Mouse (Mus musculus): ENCODE measurements around the gene Cachd1.

Gene Cachd1

GRCm38 (mm10) chr4:100920413-100920812 lies 143.9 kb downstream of the Cachd1 start:
- no peak for DNase-seq (ENCODE audit: low read depth, low spot score)

GRCm38 (mm10) chr4:100922816-100923554 lies 146.5 kb downstream of the Cachd1 start:
- DNase-seq (ENCODE audit: low read depth, low spot score) = no peak

GRCm38 (mm10) chr4:100923598-100923997 lies 147.1 kb downstream of the Cachd1 start:
- DNase-seq (ENCODE audit: low read depth, low spot score) = no peak

- DNase-seq (ENCODE audit: low read depth, low spot score) = no peak
Measured at GRCm38 (mm10) chr4:100924276-100924675, 147.8 kb downstream of the Cachd1 start.

GRCm38 (mm10) chr4:100925153-100925552 lies 148.7 kb downstream of the Cachd1 start:
- DNase-seq (ENCODE audit: low read depth, low spot score) = no peak

- no peak for DNase-seq (ENCODE audit: low read depth, low spot score)
Measured at GRCm38 (mm10) chr4:100926608-100927007, 150.1 kb downstream of the Cachd1 start.

- no peak for DNase-seq (ENCODE audit: low read depth, low spot score)
Measured at GRCm38 (mm10) chr4:100927059-100927458, 150.6 kb downstream of the Cachd1 start.

GRCm38 (mm10) chr4:100943689-100944088 lies 167.2 kb downstream of the Cachd1 start:
- DNase-seq (ENCODE audit: low read depth, low spot score) = no peak

- DNase-seq (ENCODE audit: low read depth, low spot score) = no peak
Measured at GRCm38 (mm10) chr4:100944276-100944675, 167.8 kb downstream of the Cachd1 start.

GRCm38 (mm10) chr4:100945171-100945899 lies 168.9 kb downstream of the Cachd1 start:
- DNase-seq (ENCODE audit: low read depth, low spot score) = peak; percentile 77

GRCm38 (mm10) chr4:100948494-100949425 lies 172.3 kb downstream of the Cachd1 start:
- no peak for DNase-seq (ENCODE audit: low read depth, low spot score)

GRCm38 (mm10) chr4:100950316-100950715 lies 173.8 kb downstream of the Cachd1 start:
- no peak for DNase-seq (ENCODE audit: low read depth, low spot score)

- no peak for DNase-seq (ENCODE audit: low read depth, low spot score)
Measured at GRCm38 (mm10) chr4:100951876-100952275, 175.4 kb downstream of the Cachd1 start.

GRCm38 (mm10) chr4:100963341-100963740 lies 186.9 kb downstream of the Cachd1 start:
- no peak for DNase-seq (ENCODE audit: low read depth, low spot score)

- no peak for DNase-seq (ENCODE audit: low read depth, low spot score)
Measured at GRCm38 (mm10) chr4:100963796-100964195, 187.3 kb downstream of the Cachd1 start.

- no peak for DNase-seq (ENCODE audit: low read depth, low spot score)
Measured at GRCm38 (mm10) chr4:100967703-100968392, 191.4 kb downstream of the Cachd1 start.

- no peak for DNase-seq (ENCODE audit: low read depth, low spot score)
Measured at GRCm38 (mm10) chr4:100973641-100974454, 197.4 kb downstream of the Cachd1 start.

- DNase-seq (ENCODE audit: low read depth, low spot score) = no peak
Measured at GRCm38 (mm10) chr4:100974455-100975035, 198.1 kb downstream of the Cachd1 start.

- no peak for DNase-seq (ENCODE audit: low read depth, low spot score)
Measured at GRCm38 (mm10) chr4:100977522-100977921, 201.0 kb downstream of the Cachd1 start.

- DNase-seq (ENCODE audit: low read depth, low spot score) = no peak
Measured at GRCm38 (mm10) chr4:100987187-100987586, 210.7 kb downstream of the Cachd1 start.

Measured in brain, embryonic 18.5 days (tissue).